Mouse (Mus musculus): ENCODE measurements around the gene Lims1.

- TF ChIP-seq CTCF (IDR thresholded peaks at IDR 0.05; ENCODE audit: low read depth), result 0 out of 2 replicates have a peak, but pooled peaks have one; percentile 6
- no peak for TF ChIP-seq EP300 (optimal IDR thresholded peaks at IDR 0.05)
Observed at GRCm38 (mm10) chr10:58323028-58323991, at the start of gene Lims1.

Measured in stomach, postnatal 0 days (tissue).